Mouse (Mus musculus) midbrain, embryonic 16.5 days (tissue): ENCODE results near the gene Ambra1. TPM values are rescaled to one million over a fixed set of nuclear protein-coding genes. Genes with fewer than 3 reads are reported as not detected.

ENCODE experiments used
- ATAC-seq: fragments of 200-750 bp; cut with Nextera tagmentation; 2 replicates; pipeline ENCODE4 v1.8.0; 2017; ENCODE audit warnings: moderate TSS enrichment
- H3K27ac ChIP-seq: fragments of 300-500 bp; sonication (generic); 2 replicates; pipeline ENCODE4 v1.5.1; 2014; ENCODE audit warnings: mild to moderate bottlenecking, low read length, mixed read lengths
- H3K27me3 ChIP-seq: fragments of 300-500 bp; sonication (generic); 2 replicates; pipeline ENCODE4 v1.6.1; 2014; ENCODE audit warnings: low read depth, low read length, mixed read lengths; ENCODE audit not compliant: control insufficient read depth, insufficient read depth
- H3K36me3 ChIP-seq: fragments of 300-500 bp; sonication (generic); 2 replicates; pipeline ENCODE4 v1.6.1; 2014; ENCODE audit warnings: mild to moderate bottlenecking, low read length, moderate library complexity, mixed read lengths; ENCODE audit not compliant: control insufficient read depth, insufficient read depth
- H3K4me1 ChIP-seq: fragments of 300-500 bp; sonication (generic); 2 replicates; pipeline ENCODE4 v1.6.1; 2014; ENCODE audit warnings: mild to moderate bottlenecking, low read length, mixed read lengths; ENCODE audit not compliant: control insufficient read depth, insufficient read depth
- H3K4me2 ChIP-seq: fragments of 300-500 bp; sonication (generic); 2 replicates; pipeline ENCODE4 v1.6.1; 2014; ENCODE audit warnings: mild to moderate bottlenecking, low read length, mixed read lengths
- H3K4me3 ChIP-seq: fragments of 300-500 bp; sonication (generic); 2 replicates; pipeline ENCODE4 v1.5.1; 2014; ENCODE audit warnings: low read depth, mild to moderate bottlenecking, low read length, moderate library complexity, mixed read lengths
- H3K9ac ChIP-seq: fragments of 300-500 bp; sonication (generic); 2 replicates; pipeline ENCODE4 v1.6.1; 2014; ENCODE audit warnings: low read depth, low read length, mixed read lengths
- H3K9me3 ChIP-seq: fragments of 300-500 bp; sonication (generic); replicated peaks from 2 replicates; pipeline ENCODE4 v1.6.1; 2014; ENCODE audit warnings: mild to moderate bottlenecking, low read length, mixed read lengths; ENCODE audit not compliant: control insufficient read depth, poor library complexity, severe bottlenecking
- WGBS: fragments of 180-500 bp; shearing (Covaris S2); extraction: QIAGEN DNeasy Blood & Tissue Kit; methylation state at CpG from one replicate; pipeline ENCODE4 v1.1.7; 2014; 5-methylcytosine and 5-hydroxymethylcytosine counted together
- polyA plus RNA-seq: library from polyadenylated mRNA; unstranded; fragments of >200 nt; fragmentation: Nextera tagmentation; extraction: Ambion mirVana; gene quantifications from 2 replicates; pipeline ENCODE4 v1.2.1, GENCODE M21; 2015

Gene Ambra1
- polyA plus RNA-seq, 1 experiment from 2014 or later = 27.6 TPM

DNA sequence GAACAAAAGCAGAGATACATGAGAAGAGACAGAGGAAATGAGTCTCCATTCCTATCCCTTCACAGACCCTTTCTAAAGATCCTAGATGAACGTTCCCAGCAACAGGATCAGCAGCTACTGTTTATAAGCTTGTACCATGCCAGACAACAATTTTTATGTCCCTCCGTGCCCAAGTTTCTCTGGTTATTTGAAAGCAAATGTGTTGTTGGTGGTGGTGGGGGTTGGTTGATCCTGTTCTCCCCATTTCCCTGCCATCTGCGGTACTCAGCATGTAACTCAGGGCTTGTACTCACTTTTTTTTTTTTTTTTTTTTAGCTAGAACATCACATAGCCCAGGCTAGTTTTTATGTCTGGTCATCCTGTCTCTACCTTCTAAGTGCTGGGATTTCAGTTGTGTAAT, 169.2 kb downstream of the Ambra1 start:
- Histone ChIP-seq H3K9me3 (no peaks in the 10 kb centered on the region), H3K4me2 (no peak overlapping the region), H3K9ac (no peak overlapping the region), H3K27ac (no peak overlapping the region), H3K4me3 (no peak overlapping the region), H3K27me3 (no peaks in the 10 kb centered on the region), H3K36me3 (peaks cover 3% of the 10 kb centered on the region; the same call in 1 of the 2 replicates), H3K4me1 (no peaks in the 10 kb centered on the region)
- 97% methylated on average over 3 of the region's 3 CpGs for WGBS
- ATAC-seq = no peak

GRCm38 (mm10) chr2:91900431-91900830, 170.5 kb downstream of the Ambra1 start:
- peaks cover 3% of the 10 kb centered on the region; the same call in 1 of the 2 replicates for H3K36me3 ChIP-seq
- no peaks in the 10 kb centered on the region for H3K4me1 ChIP-seq
- WGBS = 94% methylated on average over 8 of the region's 8 CpGs
- no peaks in the 10 kb centered on the region for H3K9me3 ChIP-seq
- H3K9ac ChIP-seq = no peak overlapping the region
- no peak for ATAC-seq
- H3K4me2 ChIP-seq = no peak overlapping the region
- no peak overlapping the region for H3K27ac ChIP-seq
- H3K4me3 ChIP-seq = no peak overlapping the region
- no peaks in the 10 kb centered on the region for H3K27me3 ChIP-seq

DNA sequence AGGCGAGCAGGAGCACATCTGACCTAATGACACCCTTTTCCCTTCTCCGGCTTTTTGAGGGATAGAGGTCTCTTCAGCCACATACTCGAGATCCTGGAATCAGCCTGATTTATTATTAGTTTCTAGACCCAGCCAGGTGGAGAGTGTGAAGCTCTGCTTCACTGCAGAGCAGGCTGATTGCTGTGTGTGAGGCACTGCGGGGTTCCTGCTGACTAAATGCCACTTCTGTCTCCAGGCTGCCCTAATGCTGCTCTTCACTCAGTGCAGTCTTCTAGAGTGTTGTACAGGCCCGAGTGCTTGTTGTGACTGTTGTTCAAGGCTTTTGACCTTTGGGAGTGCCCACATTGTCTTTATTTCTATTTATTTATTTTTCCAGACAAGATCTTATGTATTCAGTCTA, 172.4 kb downstream of the Ambra1 start:
- 63% methylated on average over 5 of the region's 5 CpGs for WGBS
- no peak for ATAC-seq

DNA sequence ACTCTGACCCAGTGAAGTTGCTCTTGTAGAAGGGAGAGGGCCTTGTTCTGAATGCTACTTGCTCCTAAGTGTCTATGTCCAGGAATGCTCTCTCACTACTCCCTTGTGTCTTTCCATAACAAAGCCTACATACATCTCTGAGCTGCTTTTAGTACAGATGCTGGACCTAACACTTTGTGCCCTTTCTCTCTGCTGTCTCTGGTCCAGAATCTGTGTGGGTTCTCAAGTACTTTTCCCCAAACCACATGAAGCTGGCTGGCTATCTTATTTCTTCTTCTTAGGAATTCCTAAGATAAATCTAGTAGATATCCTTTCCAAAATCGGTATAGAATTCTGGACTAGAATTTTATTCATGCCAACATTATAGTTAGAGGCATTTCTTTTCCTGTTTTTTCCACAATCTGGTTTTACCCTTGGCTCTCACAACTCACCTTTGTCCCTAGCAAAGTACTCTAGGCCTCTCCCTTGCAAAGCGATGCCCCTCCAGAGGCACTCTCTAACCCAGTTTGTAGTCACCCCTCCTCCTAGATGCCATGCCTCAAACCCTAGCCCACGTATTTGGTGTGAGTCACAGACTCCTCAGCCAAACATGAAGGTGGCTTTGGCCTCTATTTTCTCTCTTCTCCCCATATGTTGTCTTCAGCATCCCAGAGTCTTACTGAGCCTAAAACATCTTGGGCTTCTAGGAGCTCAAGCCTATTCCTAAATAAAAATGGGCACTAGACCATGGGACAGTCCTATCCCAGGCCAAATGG, 173.4 kb downstream of the Ambra1 start:
- no peak for ATAC-seq
- no peaks in the 10 kb centered on the region for H3K4me1 ChIP-seq
- no peak overlapping the region for H3K27ac ChIP-seq
- no peaks in the 10 kb centered on the region for H3K27me3 ChIP-seq
- WGBS = 92% methylated on average over 3 of the region's 3 CpGs
- no peak overlapping the region for H3K4me3 ChIP-seq
- no peaks in the 10 kb centered on the region for H3K9me3 ChIP-seq
- no peak overlapping the region for H3K4me2 ChIP-seq
- peaks cover 3% of the 10 kb centered on the region; the same call in 1 of the 2 replicates for H3K36me3 ChIP-seq
- no peak overlapping the region for H3K9ac ChIP-seq

More for the DNA sequence above, 172.4 kb downstream of the Ambra1 start:
- H3K4me1 ChIP-seq = no peaks in the 10 kb centered on the region
- H3K4me2 ChIP-seq = no peak overlapping the region
- no peak overlapping the region for H3K4me3 ChIP-seq
- peaks cover 3% of the 10 kb centered on the region; the same call in 1 of the 2 replicates for H3K36me3 ChIP-seq
- H3K27ac ChIP-seq = no peak overlapping the region
- no peaks in the 10 kb centered on the region for H3K27me3 ChIP-seq
- no peaks in the 10 kb centered on the region for H3K9me3 ChIP-seq
- H3K9ac ChIP-seq = no peak overlapping the region

DNA sequence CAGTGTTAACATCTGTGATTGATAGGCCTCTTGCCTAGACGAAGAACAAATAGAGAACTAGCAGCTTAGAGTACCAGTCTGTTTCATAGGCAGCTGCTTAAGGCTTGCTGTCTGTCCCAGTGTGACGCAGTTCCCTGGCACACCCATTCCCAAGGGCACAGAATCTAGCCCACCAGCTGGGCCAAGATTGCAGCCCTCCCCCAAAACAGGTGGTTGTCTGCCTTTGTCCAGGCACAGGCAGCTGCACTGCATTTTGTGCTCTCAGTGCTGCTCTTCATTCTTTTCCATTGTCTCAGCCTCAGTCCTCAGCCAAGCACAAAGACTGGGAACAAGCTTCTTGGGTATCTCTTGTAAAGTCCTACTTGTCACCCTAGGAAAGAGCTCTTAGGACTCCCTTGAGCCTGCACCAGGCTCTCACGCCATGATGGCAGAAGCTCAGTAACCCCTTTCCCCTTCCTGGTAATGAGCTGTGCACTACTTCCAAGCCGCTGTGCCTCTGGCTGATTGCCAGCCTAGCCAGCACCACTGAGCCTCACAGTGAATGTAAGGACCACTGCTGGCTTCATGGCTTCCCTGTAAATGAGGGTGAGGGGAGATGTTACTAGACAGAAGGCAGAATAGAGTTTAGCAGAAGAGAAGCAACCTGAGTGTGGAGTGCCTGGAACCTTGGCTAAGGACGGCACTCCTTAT, 174.8 kb downstream of the Ambra1 start:
- no peak overlapping the region for H3K4me3 ChIP-seq
- no peaks in the 10 kb centered on the region for H3K27me3 ChIP-seq
- H3K4me2 ChIP-seq = no peak overlapping the region
- peaks cover 3% of the 10 kb centered on the region; the same call in 1 of the 2 replicates for H3K36me3 ChIP-seq
- H3K27ac ChIP-seq = peak overlapping the region; percentile 36; the same call in 1 of the 2 replicates
- 49% methylated on average over 5 of the region's 5 CpGs for WGBS
- 0 out of 2 replicates have a peak, but pooled peaks have one; percentile 28 for ATAC-seq
- H3K4me1 ChIP-seq = no peaks in the 10 kb centered on the region
- no peak overlapping the region for H3K9ac ChIP-seq
- no peaks in the 10 kb centered on the region for H3K9me3 ChIP-seq

- no peak overlapping the region for H3K4me3 ChIP-seq
- ATAC-seq = no peak
- WGBS = 96% methylated on average over 2 of the region's 2 CpGs
Observed at GRCm38 (mm10) chr2:91906141-91906540, 176.2 kb downstream of the Ambra1 start.

GRCm38 (mm10) chr2:91912616-91913015, 182.7 kb downstream of the Ambra1 start:
- H3K4me3 ChIP-seq = no peak overlapping the region
- H3K27ac ChIP-seq = no peak overlapping the region
- H3K4me2 ChIP-seq = no peak overlapping the region
- no peak overlapping the region for H3K9ac ChIP-seq
- peaks cover 20% of the 10 kb centered on the region for H3K36me3 ChIP-seq
- H3K4me1 ChIP-seq = no peaks in the 10 kb centered on the region
- H3K9me3 ChIP-seq = no peaks in the 10 kb centered on the region
- no peak for ATAC-seq
- 90% methylated on average over 3 of the region's 3 CpGs for WGBS
- no peaks in the 10 kb centered on the region for H3K27me3 ChIP-seq

More at GRCm38 (mm10) chr2:91906141-91906540, 176.2 kb downstream of the Ambra1 start:
- H3K9me3 ChIP-seq = no peaks in the 10 kb centered on the region
- H3K36me3 ChIP-seq = no peaks in the 10 kb centered on the region
- no peaks in the 10 kb centered on the region for H3K4me1 ChIP-seq
- no peaks in the 10 kb centered on the region for H3K27me3 ChIP-seq
- no peak overlapping the region for H3K9ac ChIP-seq
- H3K4me2 ChIP-seq = no peak overlapping the region
- no peak overlapping the region for H3K27ac ChIP-seq

DNA sequence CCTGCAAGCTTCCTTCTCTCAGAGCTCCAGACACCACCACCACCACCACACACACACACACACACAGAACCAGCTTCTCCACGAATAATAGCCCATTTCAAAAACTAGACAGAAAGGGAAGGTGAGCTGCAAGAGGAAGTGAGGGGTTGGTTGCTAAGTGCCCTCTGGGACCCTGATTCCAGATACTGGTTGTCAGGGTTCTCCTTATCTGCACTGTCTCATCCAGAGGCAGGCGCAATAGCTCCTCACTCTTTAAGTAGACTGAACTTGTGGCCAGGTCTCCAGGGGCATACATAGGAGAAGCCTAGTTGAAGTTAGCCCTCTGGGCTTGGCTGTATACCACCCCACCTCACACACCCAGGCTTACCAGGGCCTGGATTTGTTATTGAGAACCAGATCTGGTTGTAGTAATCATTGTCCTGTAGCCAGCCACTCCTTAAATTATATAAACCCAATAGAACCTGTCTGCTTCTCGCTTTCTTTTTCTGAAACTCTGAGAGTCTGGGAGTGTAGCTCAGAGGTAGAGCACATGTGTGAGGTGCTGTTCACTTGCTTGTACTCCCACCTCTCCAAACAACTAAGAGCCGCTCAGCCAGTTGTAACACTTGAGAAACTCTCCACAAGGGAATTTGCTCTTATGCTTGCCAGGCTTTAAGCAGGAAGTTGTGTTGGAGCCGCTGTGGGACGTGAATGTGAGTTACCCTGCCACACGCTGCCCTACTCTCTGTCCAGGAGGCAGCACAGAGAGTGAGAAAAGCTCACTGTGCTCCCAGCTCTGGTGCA, 183.6 kb downstream of the Ambra1 start:
- no peaks in the 10 kb centered on the region for H3K27me3 ChIP-seq
- H3K4me1 ChIP-seq = no peaks in the 10 kb centered on the region
- no peak overlapping the region for H3K4me2 ChIP-seq
- H3K4me3 ChIP-seq = no peak overlapping the region
- H3K27ac ChIP-seq = no peak overlapping the region
- no peaks in the 10 kb centered on the region for H3K9me3 ChIP-seq
- peaks cover 27% of the 10 kb centered on the region for H3K36me3 ChIP-seq
- no peak overlapping the region for H3K9ac ChIP-seq
- 92% methylated on average over 7 of the region's 7 CpGs for WGBS
- no peak for ATAC-seq
